15 mouse cellular contexts compared by ENCODE assay signal in genomic region chr8:12330066-12330465, GRCm38 (mm10). TPM values are rescaled to one million over a fixed set of nuclear protein-coding genes. Genes with fewer than 3 reads are reported as not detected.
DNase-seq lines count a peak whose midpoint lies in the region; ATAC-seq and TF ChIP-seq lines count a peak whose summit lies in the region.
"Had no signal": no experiment of that assay in that cellular context is flagged by ENCODE, and none has a peak within 500 bp of the region (broad histone marks: within the 10 kb centered on the region; RNA-seq: fewer than 3 reads in every experiment).

No protein-coding gene starts in this region.

- H3K4me2 ChIP-seq in heart, embryonic 16.5 days (ENCODE audit: low read depth, low read length): no peak overlapping the region
- H3K4me2 ChIP-seq in hindbrain, postnatal 0 days (ENCODE audit: low read depth, low read length): no peak overlapping the region
- no peak overlapping the region for H3K4me2 ChIP-seq in kidney, embryonic 15.5 days
- H3K4me2 ChIP-seq: limb, embryonic 13.5 days had no signal

- peak; percentile 37; the same call in 1 of the 2 replicates for ATAC-seq in heart, embryonic 16.5 days (replicated peaks; ENCODE audit: extremely low read depth, insufficient read depth, low FRiP score)
- peak; percentile 62 for ATAC-seq in hindbrain, postnatal 0 days
- no peak for ATAC-seq in inflammation-experienced regulatory T-cells, adult 6 months
- no peak for ATAC-seq in kidney, embryonic 15.5 days (replicated peaks; ENCODE audit: low FRiP score)
- ATAC-seq: CD4-positive, CD25-positive, alpha-beta regulatory T cell, adult 4 months had no signal

- H3K4me1 ChIP-seq in heart, embryonic 16.5 days (ENCODE audit: control insufficient read depth, insufficient read depth, low read length): peaks cover 8% of the 10 kb centered on the region
- peaks cover 16% of the 10 kb centered on the region for H3K4me1 ChIP-seq in hindbrain, postnatal 0 days (ENCODE audit: insufficient read depth, low read length)
- peaks cover 19% of the 10 kb centered on the region for H3K4me1 ChIP-seq in kidney, embryonic 15.5 days

- 27% methylated on average over 8 of the region's 8 CpGs for WGBS in heart, embryonic 16.5 days
- WGBS in hindbrain, postnatal 0 days: 22% methylated on average over 8 of the region's 8 CpGs
- 21% methylated on average over 8 of the region's 8 CpGs for WGBS in kidney, embryonic 15.5 days

- no peak overlapping the region for H3K27ac ChIP-seq in heart, embryonic 16.5 days (ENCODE audit: low read length)
- H3K27ac ChIP-seq in hindbrain, postnatal 0 days: peak overlapping the region; percentile 67
- no peak overlapping the region for H3K27ac ChIP-seq in kidney, embryonic 15.5 days
- H3K27ac ChIP-seq: limb, embryonic 13.5 days had no signal

- no peaks in the 10 kb centered on the region for H3K36me3 ChIP-seq in heart, embryonic 16.5 days (ENCODE audit: control insufficient read depth, insufficient read depth)
- H3K36me3 ChIP-seq in hindbrain, postnatal 0 days (ENCODE audit: insufficient read depth, low read length): no peaks in the 10 kb centered on the region
- H3K36me3 ChIP-seq in kidney, embryonic 15.5 days: no peaks in the 10 kb centered on the region
- H3K36me3 ChIP-seq: limb, embryonic 13.5 days had no signal

- DNase-seq in heart, adult 9 months (ENCODE audit: low spot score in 2 of 2): no peak
- DNase-seq in lung, postnatal 10 days: peak; percentile 5
- no peak for DNase-seq in lung, adult 18-20 months
- DNase-seq in brain, adult 2 months (ENCODE audit: low read depth, low spot score): peak; percentile 23
- DNase-seq in hindbrain, postnatal 0 days (ENCODE audit: low spot score): peak; percentile 82
- DNase-seq: heart, postnatal 36 days; lung, postnatal 4 days had no signal

- peaks cover 10% of the 10 kb centered on the region; the same call in 1 of the 2 replicates for H3K27me3 ChIP-seq in heart, embryonic 16.5 days (ENCODE audit: control insufficient read depth, insufficient read depth, low read length)
- H3K27me3 ChIP-seq in hindbrain, postnatal 0 days (ENCODE audit: insufficient read depth, low read length): peaks cover 14% of the 10 kb centered on the region; the same call in 1 of the 2 replicates
- peaks cover 65% of the 10 kb centered on the region for H3K27me3 ChIP-seq in kidney, embryonic 15.5 days

- no peak overlapping the region for H3K9ac ChIP-seq in heart, embryonic 16.5 days (ENCODE audit: low read length)
- H3K9ac ChIP-seq in hindbrain, postnatal 0 days (replicated peaks; ENCODE audit: low read length): no peak overlapping the region
- no peak overlapping the region for H3K9ac ChIP-seq in kidney, embryonic 15.5 days
- H3K9ac ChIP-seq: limb, embryonic 13.5 days had no signal

- TF ChIP-seq CTCF in hindbrain, postnatal 0 days (IDR thresholded peaks at IDR 0.05; ENCODE audit: low read depth): peak; percentile 51

- no peaks in the 10 kb centered on the region for H3K9me3 ChIP-seq in heart, embryonic 16.5 days (replicated peaks; ENCODE audit: control insufficient read depth, low read length)
- H3K9me3 ChIP-seq in hindbrain, postnatal 0 days (ENCODE audit: low read length): no peaks in the 10 kb centered on the region
- H3K9me3 ChIP-seq in kidney, embryonic 15.5 days (replicated peaks): no peaks in the 10 kb centered on the region
- H3K9me3 ChIP-seq: limb, embryonic 13.5 days had no signal

- no peak overlapping the region for H3K4me3 ChIP-seq in heart, embryonic 16.5 days (ENCODE audit: low read length)
- H3K4me3 ChIP-seq in hindbrain, postnatal 0 days (ENCODE audit: low read length): no peak overlapping the region
- no peak overlapping the region for H3K4me3 ChIP-seq in kidney, embryonic 15.5 days (replicated peaks)
- H3K4me3 ChIP-seq: erythroblast, embryonic 14.5 days; limb, embryonic 13.5 days; myocyte had no signal

RNA-seq across cellular contexts. Expression of gene A230072I06Rik, which starts 51.4 kb away (rescaled TPM):
- not detected in 2 replicates for polyA plus RNA-seq in heart, embryonic 16.5 days (2015; fragmentation: Nextera tagmentation; extraction: Ambion mirVana)
- total RNA-seq in hindbrain, postnatal 0 days (2014; rRNA removed): 0.36 and 0.63 TPM in 2 replicates
- not detected in 2 replicates for polyA plus RNA-seq in hindbrain, postnatal 0 days (2015; fragmentation: Nextera tagmentation; extraction: Ambion mirVana)
- not detected for polyA plus RNA-seq in inflammation-experienced regulatory T-cells, adult 6 months (2017; shearing (Covaris generic))
- polyA plus RNA-seq in kidney, embryonic 15.5 days (2015; fragmentation: Nextera tagmentation; extraction: Ambion mirVana): not detected in 2 replicates
- total RNA-seq: gastrocnemius, postnatal 4 days; heart, postnatal 36 days had no signal
- polyA plus RNA-seq: CD4-positive, CD25-positive, alpha-beta regulatory T cell, adult 4 months; erythroblast, embryonic 14.5 days; limb, embryonic 13.5 days; myocyte had no signal

Comparison
In these comparisons a context has a peak if more than half of its experiments do, and no peak if none do; other contexts are left out.
1. DNase-seq: peak in lung, postnatal 10 days (single experiment), brain, adult 2 months (single experiment) and hindbrain, postnatal 0 days (single experiment); none in heart, adult 9 months (0 of 2) and lung, adult 18-20 months (0 of 2).
2. ATAC-seq: peak in heart, embryonic 16.5 days (single experiment) and hindbrain, postnatal 0 days (single experiment); none in inflammation-experienced regulatory T-cells, adult 6 months (single experiment) and kidney, embryonic 15.5 days (single experiment).